Comparison of ENCODE assay signal across 13 mouse cellular contexts in the genomic region with DNA sequence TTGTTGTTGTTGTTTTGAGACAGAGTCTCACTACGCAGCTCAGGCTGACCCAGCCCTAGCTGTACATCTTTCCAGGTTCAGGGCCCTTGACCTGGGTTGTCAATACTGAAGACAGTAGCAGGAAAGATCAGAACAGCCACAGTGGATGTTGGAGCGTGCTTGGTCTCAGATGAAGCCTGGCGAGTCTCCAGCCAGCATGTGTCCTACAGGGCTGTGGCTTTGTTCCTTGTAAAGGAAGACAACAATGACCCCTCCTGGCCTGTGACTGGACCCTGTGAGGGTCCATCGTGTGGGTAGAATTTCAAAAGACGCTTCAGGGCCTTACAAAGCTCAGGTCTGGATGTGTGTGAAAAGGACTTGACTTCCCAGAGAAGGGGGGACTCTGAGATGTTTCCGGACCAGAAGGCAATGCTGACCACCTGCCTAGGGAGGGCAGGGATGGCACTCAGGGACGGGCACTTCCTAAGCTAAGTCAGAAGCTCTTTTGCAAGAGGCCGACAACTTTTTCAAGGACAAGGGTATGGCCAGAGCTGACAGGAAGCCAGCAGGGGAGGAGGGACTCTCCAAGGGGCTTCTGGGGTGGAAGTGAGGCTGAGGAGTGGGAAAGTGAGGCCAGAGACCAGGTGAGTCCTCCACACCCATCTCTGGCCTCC. TPM values are rescaled to one million over a fixed set of nuclear protein-coding genes. Genes with fewer than 3 reads are reported as not detected.
DNase-seq lines count a peak whose midpoint lies in the region; ATAC-seq and TF ChIP-seq lines count a peak whose summit lies in the region.
"Had no signal": no experiment of that assay in that cellular context is flagged by ENCODE, and none has a peak within 500 bp of the region (broad histone marks: within the 10 kb centered on the region; RNA-seq: fewer than 3 reads in every experiment).

No protein-coding gene starts in this region.

- no peak overlapping the region for H3K4me3 ChIP-seq in kidney, adult 2 months (ENCODE audit: insufficient read depth, low read depth, low read length)
- H3K4me3 ChIP-seq in lung, embryonic 14.5 days (ENCODE audit: low read depth, low read length): no peak overlapping the region

- no peak overlapping the region for H3K27ac ChIP-seq in kidney, adult 2 months (ENCODE audit: insufficient read depth, low read depth, low read length)
- no peak overlapping the region for H3K27ac ChIP-seq in lung, embryonic 14.5 days (ENCODE audit: low read depth)
- H3K27ac ChIP-seq: liver, embryonic 14.5 days had no signal

- H3K4me1 ChIP-seq in kidney, adult 2 months (ENCODE audit: control insufficient read depth, insufficient read depth, low read length): no peaks in the 10 kb centered on the region
- H3K4me1 ChIP-seq in lung, embryonic 14.5 days (ENCODE audit: insufficient read depth): 0 out of 2 replicates have a peak, but pooled peaks cover 2% of the 10 kb centered on the region

- ATAC-seq in lung, embryonic 14.5 days (ENCODE audit: insufficient read depth): no peak
- ATAC-seq in erythroid progenitor cell, adult 5-6 weeks (replicated peaks; ENCODE audit: low FRiP score, poor library complexity, severe bottlenecking): no peak
- ATAC-seq: inflammation-experienced regulatory T-cells, adult 6 months; midbrain, embryonic 16.5 days had no signal

- TF ChIP-seq POLR2A in kidney, adult 2 months (IDR thresholded peaks at IDR 0.05; ENCODE audit: low read depth, low read length): no peak

- no peaks in the 10 kb centered on the region for H3K36me3 ChIP-seq in kidney, adult 2 months (ENCODE audit: control insufficient read depth, insufficient read depth, low read length)
- H3K36me3 ChIP-seq in lung, embryonic 14.5 days (ENCODE audit: insufficient read depth): no peaks in the 10 kb centered on the region

- no peak for TF ChIP-seq CTCF in kidney, adult 2 months (conservative IDR thresholded peaks at IDR 0.05; ENCODE audit: insufficient read depth, insufficient read length, low read depth, low read length)
- no peak; the same call in 1 of the 2 replicates for TF ChIP-seq CTCF in lung, embryonic 14.5 days (IDR thresholded peaks at IDR 0.05; ENCODE audit: low read depth)

- no peaks in the 10 kb centered on the region for H3K9me3 ChIP-seq in lung, embryonic 14.5 days (ENCODE audit: low read depth, low read length)

- no peak overlapping the region for H3K9ac ChIP-seq in lung, embryonic 14.5 days
- H3K9ac ChIP-seq: liver, embryonic 14.5 days had no signal

- WGBS in kidney, adult 2 months: 73% methylated on average over 8 of the region's 8 CpGs
- WGBS in lung, embryonic 14.5 days: 71% methylated on average over 8 of the region's 8 CpGs

- H3K4me2 ChIP-seq in lung, embryonic 14.5 days: no peak overlapping the region

- no peaks in the 10 kb centered on the region for H3K27me3 ChIP-seq in kidney, adult 2 months (replicated peaks; ENCODE audit: control insufficient read depth, insufficient read depth, low read length)
- no peaks in the 10 kb centered on the region for H3K27me3 ChIP-seq in lung, embryonic 14.5 days (ENCODE audit: insufficient read depth, low read length)

- peak; percentile 50 for DNase-seq in adrenal gland, adult 8-10 months
- no peak for DNase-seq in adrenal gland, adult 2 months
- DNase-seq in kidney, adult 2 months: peak; percentile 42
- DNase-seq in kidney, adult 9 months: no peak
- DNase-seq in adrenal gland, postnatal 36 days: peak; percentile 57 to 63
- peak; percentile 60 for DNase-seq in lung, embryonic 14.5 days
- DNase-seq in spleen, adult 18-20 months: no peak
- DNase-seq: cerebellum, postnatal 36 days; right cerebral cortex, postnatal 25 days had no signal

RNA-seq across cellular contexts. Expression of a gene that starts 37.6 kb away (rescaled TPM):
- total RNA-seq in adrenal gland, adult 8-10 months (2022): 10 to 100 TPM; 32.7 to 65.7 (median 48.7) TPM
- 10 to 100 TPM; 24.4 to 47.8 TPM for total RNA-seq in adrenal gland, adult 2 months (2021)
- 86.9 and 119 TPM in 2 replicates for polyA plus RNA-seq in adrenal gland, adult 2 months (2012; rRNA removed)
- 94.8 and 106 TPM in 2 replicates for polyA plus RNA-seq in kidney, adult 2 months (2012; rRNA removed)
- total RNA-seq in adrenal gland, postnatal 36 days (2021): 10 to 100 TPM; 28.0 to 31.5 TPM
- 14.7 and 14.9 TPM in 2 replicates for polyA plus RNA-seq in lung, embryonic 14.5 days (2014; fragmentation: Nextera tagmentation; extraction: Ambion mirVana)
- 19.1 and 20.1 TPM in 2 replicates for total RNA-seq in erythroid progenitor cell, adult 5-6 weeks (2015; ENCODE audit: low replicate concordance)
- total RNA-seq in erythroid progenitor cell, adult 5-6 weeks (2017; ENCODE audit: low replicate concordance): 3.6 and 16.7 TPM in 2 replicates

RNA-seq across cellular contexts. Expression of a gene that starts 38.2 kb away (rescaled TPM):
- 100 to 1,000 TPM; 541 to 649 (median 631) TPM for total RNA-seq in adrenal gland, adult 8-10 months (2022)
- 100 to 1,000 TPM; 376 to 618 TPM for total RNA-seq in adrenal gland, adult 2 months (2021)
- 500 and 520 TPM in 2 replicates for polyA plus RNA-seq in adrenal gland, adult 2 months (2012; rRNA removed)
- polyA plus RNA-seq in kidney, adult 2 months (2012; rRNA removed): 511 and 689 TPM in 2 replicates
- total RNA-seq in adrenal gland, postnatal 36 days (2021): 100 to 1,000 TPM; 602 to 611 TPM
- polyA plus RNA-seq in lung, embryonic 14.5 days (2014; fragmentation: Nextera tagmentation; extraction: Ambion mirVana): 1,315 and 1,365 TPM in 2 replicates
- total RNA-seq in erythroid progenitor cell, adult 5-6 weeks (2015; ENCODE audit: low replicate concordance): 600 and 647 TPM in 2 replicates
- 701 and 821 TPM in 2 replicates for total RNA-seq in erythroid progenitor cell, adult 5-6 weeks (2017; ENCODE audit: low replicate concordance)

RNA-seq across cellular contexts. Expression of a gene that starts 38.7 kb away (rescaled TPM):
- 10 to 100 TPM; 42.7 to 52.9 (median 43.2) TPM for total RNA-seq in adrenal gland, adult 8-10 months (2022)
- 10 to 100 TPM; 30.3 to 54.0 TPM for total RNA-seq in adrenal gland, adult 2 months (2021)
- 63.3 and 63.8 TPM in 2 replicates for polyA plus RNA-seq in adrenal gland, adult 2 months (2012; rRNA removed)
- 32.2 and 33.4 TPM in 2 replicates for polyA plus RNA-seq in kidney, adult 2 months (2012; rRNA removed)
- 10 to 100 TPM; 31.7 to 39.4 TPM for total RNA-seq in adrenal gland, postnatal 36 days (2021)
- 11.6 and 13.0 TPM in 2 replicates for polyA plus RNA-seq in lung, embryonic 14.5 days (2014; fragmentation: Nextera tagmentation; extraction: Ambion mirVana)
- total RNA-seq in erythroid progenitor cell, adult 5-6 weeks (2015; ENCODE audit: low replicate concordance): 1.3 TPM in 1 of 2 replicates, not detected in the other
- 1.6 TPM in 1 of 2 replicates, not detected in the other for total RNA-seq in erythroid progenitor cell, adult 5-6 weeks (2017; ENCODE audit: low replicate concordance)

Comparison
In these comparisons a context has a peak if more than half of its experiments do, and no peak if none do; other contexts are left out.
1. DNase-seq: peak in adrenal gland, adult 8-10 months (single experiment), kidney, adult 2 months (single experiment), adrenal gland, postnatal 36 days (2 of 2) and lung, embryonic 14.5 days (single experiment); none in adrenal gland, adult 2 months (single experiment), kidney, adult 9 months (single experiment) and spleen, adult 18-20 months (0 of 2).
2. RNA of a gene that starts 38.7 kb away (total RNA-seq): 30.3 to 54.0 TPM in adrenal gland, adult 2 months, 42.7 to 52.9 TPM in adrenal gland, adult 8-10 months and 31.7 to 39.4 TPM in adrenal gland, postnatal 36 days; 1.3 to 1.6 TPM in erythroid progenitor cell, adult 5-6 weeks; every median in the first group is over 10 times any median in the second.